Mouse (Mus musculus) embryonic facial prominence, embryonic 10.5 days (tissue): ENCODE data around the gene Slu7. TPM values are rescaled to one million over a fixed set of nuclear protein-coding genes. Genes with fewer than 3 reads are reported as not detected.

Experiments used
- DNase-seq: peaks from one replicate; pipeline ENCODE4 v3.0.0-alpha.2; 2017; ENCODE audit warnings: low spot score
- H3K27ac ChIP-seq: fragments of 300-500 bp; sonication (generic); replicated peaks from 2 replicates; pipeline ENCODE4 v1.5.1; 2016; ENCODE audit warnings: mild to moderate bottlenecking
- H3K27me3 ChIP-seq: fragments of 300-500 bp; sonication (generic); replicated peaks from 2 replicates; pipeline ENCODE4 v1.6.1; 2016; ENCODE audit warnings: low read depth, mild to moderate bottlenecking; ENCODE audit not compliant: poor library complexity, severe bottlenecking
- H3K36me3 ChIP-seq: fragments of 300-500 bp; sonication (generic); replicated peaks from 2 replicates; pipeline ENCODE4 v1.6.1; 2016; ENCODE audit warnings: mild to moderate bottlenecking, moderate library complexity
- H3K4me1 ChIP-seq: fragments of 300-500 bp; sonication (generic); 2 replicates; pipeline ENCODE4 v1.6.1; 2016
- H3K4me3 ChIP-seq: fragments of 300-500 bp; sonication (generic); 2 replicates; pipeline ENCODE4 v1.5.1; 2016; ENCODE audit warnings: mild to moderate bottlenecking, moderate library complexity
- H3K9me3 ChIP-seq: fragments of 300-500 bp; sonication (generic); 2 replicates; pipeline ENCODE4 v1.6.1; 2016; ENCODE audit warnings: mild to moderate bottlenecking
- WGBS: fragments of 180-500 bp; shearing (Covaris S2); methylation state at CpG from one replicate; pipeline ENCODE4 v1.1.7; 2016; 5-methylcytosine and 5-hydroxymethylcytosine counted together
- polyA plus RNA-seq: library from polyadenylated mRNA; unstranded; fragments of >200 nt; fragmentation: Nextera tagmentation; extraction: Ambion mirVana; gene quantifications from 2 replicates; pipeline ENCODE4 v1.2.1, GENCODE M21; 2016

Gene Slu7
- polyA plus RNA-seq, 1 experiment from 2014 or later: 56.7 TPM

GRCm38 (mm10) chr11:43479376-43479775 is 45.8 kb downstream of the Slu7 start:
- 77% methylated on average over 3 of the region's 3 CpGs for WGBS

GRCm38 (mm10) chr11:43480561-43480960 is 47.0 kb downstream of the Slu7 start:
- 45% methylated on average over 5 of the region's 5 CpGs for WGBS
- Histone ChIP-seq H3K4me1 (peaks cover 28% of the 10 kb centered on the region), H3K4me3 (no peak overlapping the region), H3K27ac (no peak overlapping the region), H3K36me3 (no peaks in the 10 kb centered on the region), H3K27me3 (no peaks in the 10 kb centered on the region), H3K9me3 (no peaks in the 10 kb centered on the region)
- no peak for DNase-seq

More at GRCm38 (mm10) chr11:43479376-43479775, 45.8 kb downstream of the Slu7 start:
- H3K4me1 ChIP-seq: peaks cover 30% of the 10 kb centered on the region
- no peak for DNase-seq
- no peak overlapping the region for H3K27ac ChIP-seq
- H3K9me3 ChIP-seq: no peaks in the 10 kb centered on the region
- H3K4me3 ChIP-seq: no peak overlapping the region
- no peaks in the 10 kb centered on the region for H3K36me3 ChIP-seq
- peaks cover 9% of the 10 kb centered on the region for H3K27me3 ChIP-seq

GRCm38 (mm10) chr11:43481672-43482522 is 48.4 kb downstream of the Slu7 start:
- DNase-seq: no peak
- no peaks in the 10 kb centered on the region for H3K9me3 ChIP-seq
- 47% methylated on average over 3 of the region's 3 CpGs for WGBS
- H3K27ac ChIP-seq: no peak overlapping the region
- peaks cover 28% of the 10 kb centered on the region for H3K4me1 ChIP-seq
- no peak overlapping the region for H3K4me3 ChIP-seq
- H3K36me3 ChIP-seq: no peaks in the 10 kb centered on the region
- no peaks in the 10 kb centered on the region for H3K27me3 ChIP-seq

GRCm38 (mm10) chr11:43483122-43483792 is 49.7 kb downstream of the Slu7 start:
- H3K4me1 ChIP-seq: peaks cover 28% of the 10 kb centered on the region
- H3K4me3 ChIP-seq: no peak overlapping the region
- H3K36me3 ChIP-seq: no peaks in the 10 kb centered on the region
- H3K9me3 ChIP-seq: no peaks in the 10 kb centered on the region
- no peaks in the 10 kb centered on the region for H3K27me3 ChIP-seq
- no peak for DNase-seq
- WGBS: 48% methylated on average over 6 of the region's 6 CpGs
- H3K27ac ChIP-seq: peak overlapping the region; percentile 31; the same call in 1 of the 2 replicates

GRCm38 (mm10) chr11:43484057-43484456 is 50.5 kb downstream of the Slu7 start:
- WGBS: 87% methylated on average over 4 of the region's 4 CpGs
- Histone ChIP-seq H3K36me3 (no peaks in the 10 kb centered on the region), H3K9me3 (no peaks in the 10 kb centered on the region), H3K4me3 (no peak overlapping the region), H3K27me3 (no peaks in the 10 kb centered on the region), H3K27ac (no peak overlapping the region), H3K4me1 (peaks cover 28% of the 10 kb centered on the region)
- DNase-seq: no peak

- Histone ChIP-seq H3K27me3 (no peaks in the 10 kb centered on the region), H3K36me3 (no peaks in the 10 kb centered on the region), H3K4me1 (peaks cover 28% of the 10 kb centered on the region), H3K27ac (no peak overlapping the region), H3K4me3 (no peak overlapping the region), H3K9me3 (no peaks in the 10 kb centered on the region)
- WGBS: 51% methylated on average over 11 of the region's 11 CpGs
- DNase-seq: no peak
These were observed 51.1 kb downstream of the Slu7 start for GRCm38 (mm10) chr11:43484652-43485051.

- no peak for DNase-seq
- peaks cover 22% of the 10 kb centered on the region for H3K4me1 ChIP-seq
- no peaks in the 10 kb centered on the region for H3K9me3 ChIP-seq
- no peaks in the 10 kb centered on the region for H3K36me3 ChIP-seq
- no peak overlapping the region for H3K4me3 ChIP-seq
- H3K27me3 ChIP-seq: no peaks in the 10 kb centered on the region
- WGBS: 93% methylated on average over 9 of the region's 9 CpGs
- H3K27ac ChIP-seq: no peak overlapping the region
These were observed 52.3 kb downstream of the Slu7 start for GRCm38 (mm10) chr11:43485855-43486254.

GRCm38 (mm10) chr11:43492663-43493062 is 59.1 kb downstream of the Slu7 start:
- H3K27ac ChIP-seq: no peak overlapping the region
- DNase-seq: peak; percentile 80
- H3K27me3 ChIP-seq: no peaks in the 10 kb centered on the region
- H3K9me3 ChIP-seq: no peaks in the 10 kb centered on the region
- 30% methylated on average over 7 of the region's 7 CpGs for WGBS
- H3K4me1 ChIP-seq: 0 out of 2 replicates have a peak, but pooled peaks cover 6% of the 10 kb centered on the region
- H3K36me3 ChIP-seq: no peaks in the 10 kb centered on the region
- H3K4me3 ChIP-seq: no peak overlapping the region

GRCm38 (mm10) chr11:43493815-43494409 is 60.4 kb downstream of the Slu7 start:
- no peaks in the 10 kb centered on the region for H3K27me3 ChIP-seq
- peak; percentile 83 for DNase-seq
- peak overlapping the region; percentile 66 for H3K27ac ChIP-seq
- H3K36me3 ChIP-seq: no peaks in the 10 kb centered on the region
- WGBS: 20% methylated on average over 6 of the region's 6 CpGs
- 0 out of 2 replicates have a peak, but pooled peaks cover 6% of the 10 kb centered on the region for H3K4me1 ChIP-seq
- peaks cover 5% of the 10 kb centered on the region; the same call in 1 of the 2 replicates for H3K9me3 ChIP-seq
- no peak overlapping the region for H3K4me3 ChIP-seq

- peaks cover 5% of the 10 kb centered on the region; the same call in 1 of the 2 replicates for H3K9me3 ChIP-seq
- H3K27ac ChIP-seq: no peak overlapping the region
- H3K27me3 ChIP-seq: no peaks in the 10 kb centered on the region
- H3K36me3 ChIP-seq: no peaks in the 10 kb centered on the region
- no peak overlapping the region for H3K4me3 ChIP-seq
- DNase-seq: peak; percentile 38
- 0 out of 2 replicates have a peak, but pooled peaks cover 6% of the 10 kb centered on the region for H3K4me1 ChIP-seq
- WGBS: 61% methylated on average over 8 of the region's 8 CpGs
These were observed 61.5 kb downstream of the Slu7 start for GRCm38 (mm10) chr11:43495037-43495436.

- no peak for DNase-seq
- peaks cover 5% of the 10 kb centered on the region; the same call in 1 of the 2 replicates for H3K9me3 ChIP-seq
- H3K36me3 ChIP-seq: no peaks in the 10 kb centered on the region
- no peak overlapping the region for H3K27ac ChIP-seq
- H3K27me3 ChIP-seq: no peaks in the 10 kb centered on the region
- H3K4me3 ChIP-seq: no peak overlapping the region
- 0 out of 2 replicates have a peak, but pooled peaks cover 6% of the 10 kb centered on the region for H3K4me1 ChIP-seq
- WGBS: 76% methylated on average over 3 of the region's 3 CpGs
These were observed 62.0 kb downstream of the Slu7 start for GRCm38 (mm10) chr11:43495532-43495931.
